Mouse (Mus musculus) stomach, postnatal 0 days (tissue): ENCODE measurements around the gene Dcst1.

Experiments
- CTCF ChIP-seq: IDR thresholded peaks from 2 replicates; pipeline ENCODE4 v1.5.1; 2016; ENCODE audit warnings: antibody characterized with exemption, low read depth, mild to moderate bottlenecking, moderate library complexity
- EP300 ChIP-seq: optimal IDR thresholded peaks from 2 replicates; pipeline ENCODE3; 2016; ENCODE audit warnings: antibody characterized with exemption

GRCm38 (mm10) chr3:89387632-89388031, 22.6 kb upstream of the Dcst1 start:
- TF ChIP-seq EP300 (no peak), CTCF (peak; percentile 21; the same call in 1 of the 2 replicates)
